Mouse (Mus musculus) embryonic stem cell, embryonic (primary cell): ENCODE measurements around the gene Cyp4f15.

Experiments used
- CTCF ChIA-PET, 4 experiments: fragments of 300-600 bp in 2 of 4; fragments of 350-600 bp in 2 of 4; sonication (Branson Sonifier 250); formaldehyde crosslinking; loops; one replicate each; lab custom pipeline; 2022; ENCODE audit warnings: inconsistent platforms in 2 of 4; lab: Charles Lee
- POLR2A ChIA-PET, 4 experiments: fragments of 300-600 bp in 2 of 4; fragments of 350-600 bp in 2 of 4; sonication (Branson Sonifier 250); formaldehyde crosslinking; loops; one replicate each; lab custom pipeline; 2022; ENCODE audit warnings: antibody characterized with exemption in 4 of 4, inconsistent platforms in 1 of 4; lab: Charles Lee

Gene Cyp4f15

GRCm38 (mm10) chr17:32729029-32729428 is 43.6 kb downstream of the Cyp4f15 start:
- ChIA-PET POLR2A (interaction anchor here in 1 of 4 experiments (1.2 kb wide), 1 partner anchor 148 kb away, joined by 3 read pairs; no protein-coding TSS in a partner anchor), CTCF (interaction anchor here in 2 of 4 experiments (0.6 to 1.0 kb wide), 2 partner anchors 36 to 94 kb away, joined by 3 read pairs; no protein-coding TSS in a partner anchor)

GRCm38 (mm10) chr17:32738406-32738805 is 53.0 kb downstream of the Cyp4f15 start:
- CTCF ChIA-PET = no interaction called here
- POLR2A ChIA-PET = interaction anchor here in 1 of 4 experiments (0.7 kb wide), 1 partner anchor 120 kb away, joined by 3 read pairs; no protein-coding TSS in a partner anchor

GRCm38 (mm10) chr17:32741057-32741456 is 55.6 kb downstream of the Cyp4f15 start:
- ChIA-PET CTCF (no interaction called here), POLR2A (interaction anchor here in 2 of 4 experiments (0.6 to 0.8 kb wide), 2 partner anchors 12 to 209 kb away, joined by 3 read pairs; no protein-coding TSS in a partner anchor)

DNA sequence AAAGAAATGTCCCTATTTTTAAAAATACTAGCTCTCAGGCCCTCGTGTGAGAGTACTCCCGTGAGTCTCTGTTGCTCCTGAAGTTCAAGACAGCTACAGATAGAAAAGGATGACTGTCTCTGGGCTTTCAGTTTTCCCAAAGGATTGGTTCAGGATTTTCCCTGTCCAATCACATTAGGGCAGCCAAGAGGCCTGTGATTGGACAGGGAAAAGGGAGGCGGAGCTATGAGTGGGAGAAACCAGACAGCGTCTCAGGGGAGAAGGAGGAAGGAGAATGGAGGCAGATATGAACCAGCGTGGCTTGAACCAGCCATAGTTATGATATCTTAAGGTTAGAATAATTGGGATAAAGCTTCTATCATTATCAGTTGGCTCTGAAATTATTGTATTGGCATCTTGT is 65.2 kb downstream of the Cyp4f15 start:
- CTCF ChIA-PET = interaction anchor here in 2 of 4 experiments (0.5 to 1.1 kb wide), 4 partner anchors 11 to 485 kb away, joined by 3 to 9 read pairs (median 6); partner anchors contain the start of gene Zfp952 (in 1 of the 2)
- POLR2A ChIA-PET = interaction anchor here in 3 of 4 experiments (0.5 to 1.4 kb wide), 16 partner anchors 11 to 465 kb away, joined by 3 to 6 read pairs (median 3); partner anchors contain the start of genes Zfp811 (in 1 of the 3), Zfp870 (in 1 of the 3) and Zfp952 (in 1 of the 3)
